Comparison of ENCODE assay signal across 12 mouse cellular contexts in genomic region chr15:87367381-87367780, GRCm38 (mm10).
DNase-seq lines count a peak whose midpoint lies in the region; ATAC-seq and TF ChIP-seq lines count a peak whose summit lies in the region.
"Had no signal": no experiment of that assay in that cellular context is flagged by ENCODE, and none has a peak within 500 bp of the region (broad histone marks: within the 10 kb centered on the region; RNA-seq: fewer than 3 reads in every experiment).

No protein-coding gene starts in this region.

- H3K4me3 ChIP-seq in hindbrain, postnatal 0 days (ENCODE audit: low read length): no peak overlapping the region
- H3K4me3 ChIP-seq in hindbrain, embryonic 16.5 days (ENCODE audit: low read length): no peak overlapping the region
- H3K4me3 ChIP-seq: hindbrain, embryonic 10.5 days had no signal

- no peak for ATAC-seq in hindbrain, postnatal 0 days
- ATAC-seq in hindbrain, embryonic 16.5 days: no peak
- ATAC-seq in activated CD4-positive, CD25-positive, alpha-beta regulatory T cell, adult 4 months: no peak
- no peak for ATAC-seq in inflammation-experienced regulatory T-cells, adult 6 months

- no peaks in the 10 kb centered on the region for H3K9me3 ChIP-seq in hindbrain, postnatal 0 days (ENCODE audit: low read length)
- no peaks in the 10 kb centered on the region for H3K9me3 ChIP-seq in hindbrain, embryonic 16.5 days (ENCODE audit: control insufficient read depth, low read length)

- no peaks in the 10 kb centered on the region for H3K4me1 ChIP-seq in hindbrain, postnatal 0 days (ENCODE audit: insufficient read depth, low read length)
- no peaks in the 10 kb centered on the region for H3K4me1 ChIP-seq in hindbrain, embryonic 16.5 days (ENCODE audit: control insufficient read depth, insufficient read depth, low read depth, low read length)
- H3K4me1 ChIP-seq: hindbrain, embryonic 10.5 days had no signal

- H3K27ac ChIP-seq in hindbrain, postnatal 0 days: no peak overlapping the region
- H3K27ac ChIP-seq in hindbrain, embryonic 16.5 days (ENCODE audit: low read depth, low read length): no peak overlapping the region
- H3K27ac ChIP-seq: hindbrain, embryonic 10.5 days; macrophage had no signal

- H3K9ac ChIP-seq in hindbrain, postnatal 0 days (replicated peaks; ENCODE audit: low read length): no peak overlapping the region
- H3K9ac ChIP-seq in hindbrain, embryonic 16.5 days (ENCODE audit: low read depth, low read length): no peak overlapping the region

- no peaks in the 10 kb centered on the region for H3K27me3 ChIP-seq in hindbrain, postnatal 0 days (ENCODE audit: insufficient read depth, low read length)
- no peaks in the 10 kb centered on the region for H3K27me3 ChIP-seq in hindbrain, embryonic 16.5 days (replicated peaks; ENCODE audit: control insufficient read depth, insufficient read depth, low read length)

- DNase-seq in hindbrain, postnatal 0 days (ENCODE audit: low spot score): no peak
- peak; percentile 9 for DNase-seq in lung, postnatal 36 days
- no peak for DNase-seq in lung, adult 18-20 months
- DNase-seq in R1 (ENCODE audit: low read depth, low spot score): peak; percentile 71
- DNase-seq in retina, embryonic 14.5 days (ENCODE audit: low spot score): peak; percentile 9
- DNase-seq: gastrocnemius, postnatal 25 days; spleen, adult 18-20 months had no signal

- 39% methylated on average over 5 of the region's 5 CpGs for WGBS in hindbrain, postnatal 0 days
- 52% methylated on average over 5 of the region's 5 CpGs for WGBS in hindbrain, embryonic 16.5 days

- no peaks in the 10 kb centered on the region for H3K36me3 ChIP-seq in hindbrain, postnatal 0 days (ENCODE audit: insufficient read depth, low read length)
- H3K36me3 ChIP-seq in hindbrain, embryonic 16.5 days (ENCODE audit: control insufficient read depth, insufficient read depth, low read length): no peaks in the 10 kb centered on the region
- H3K36me3 ChIP-seq: hindbrain, embryonic 10.5 days had no signal

- TF ChIP-seq CTCF in hindbrain, postnatal 0 days (IDR thresholded peaks at IDR 0.05; ENCODE audit: low read depth): peak; percentile 54

- H3K4me2 ChIP-seq in hindbrain, postnatal 0 days (ENCODE audit: low read depth, low read length): no peak overlapping the region
- no peak overlapping the region for H3K4me2 ChIP-seq in hindbrain, embryonic 16.5 days (ENCODE audit: low read length)

Comparison
In these comparisons a context has a peak if more than half of its experiments do, and no peak if none do; other contexts are left out.
1. DNase-seq: peak in lung, postnatal 36 days (single experiment), R1 (single experiment) and retina, embryonic 14.5 days (single experiment); none in hindbrain, postnatal 0 days (single experiment) and lung, adult 18-20 months (0 of 2).